Mouse (Mus musculus) spleen, adult 12 weeks (tissue): ENCODE data around the gene Fmo9.

Source experiments
- DNase-seq: peaks from one replicate; pipeline ENCODE4 v3.0.0; 2022; ENCODE audit warnings: low spot score

The Fmo9 gene

DNA sequence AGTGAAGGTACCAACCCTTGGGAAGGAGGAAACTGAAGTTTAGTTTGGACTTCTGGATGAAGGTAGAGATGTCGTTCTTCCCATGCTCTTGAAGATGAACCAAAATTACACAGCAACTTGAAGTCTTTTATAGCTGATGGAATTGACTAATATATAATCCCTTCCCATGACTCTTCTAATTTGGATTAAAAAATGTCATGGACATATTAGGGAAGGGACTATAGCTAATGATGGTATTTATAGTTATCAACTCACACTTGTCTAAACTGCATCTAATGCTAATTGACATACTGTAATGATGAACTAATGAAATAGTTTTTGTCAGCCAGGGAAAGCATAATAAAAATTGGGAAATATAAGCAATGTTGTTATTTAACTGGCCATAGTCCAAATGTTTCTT lies at the start of gene Fmo9:
Gene Fmo9 (minus strand): TSS at position 101 of the 400 bp plus-strand sequence.
- DNase-seq, result no peak

- no peak for DNase-seq
Measured at GRCm38 (mm10) chr1:166730886-166731285, 49.2 kb upstream of the Fmo9 start.

DNA sequence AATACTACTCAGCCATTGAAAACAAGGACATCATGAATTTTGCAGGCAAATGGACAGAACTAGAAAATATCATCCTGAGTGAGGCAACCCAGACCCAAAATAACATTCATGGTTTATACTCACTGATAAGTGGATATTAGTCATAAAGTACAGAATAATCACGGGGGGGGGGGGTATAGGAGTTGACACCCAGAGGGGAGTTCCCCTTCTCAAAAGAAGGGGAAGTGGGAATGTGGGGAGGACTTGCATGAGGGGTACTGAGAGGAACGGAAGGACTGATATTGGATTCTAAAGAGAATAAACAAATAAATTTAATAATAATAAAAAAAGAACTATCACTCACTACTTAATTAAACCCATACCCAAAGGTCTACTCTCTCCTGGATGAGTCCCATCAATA lies 48.6 kb upstream of the Fmo9 start:
- DNase-seq, result no peak

- no peak for DNase-seq
Measured at GRCm38 (mm10) chr1:166710861-166711260, 29.2 kb upstream of the Fmo9 start.

GRCm38 (mm10) chr1:166702270-166702912 lies 20.7 kb upstream of the Fmo9 start:
- no peak for DNase-seq

GRCm38 (mm10) chr1:166669264-166669663 lies 12.4 kb downstream of the Fmo9 start:
- DNase-seq, result no peak

DNA sequence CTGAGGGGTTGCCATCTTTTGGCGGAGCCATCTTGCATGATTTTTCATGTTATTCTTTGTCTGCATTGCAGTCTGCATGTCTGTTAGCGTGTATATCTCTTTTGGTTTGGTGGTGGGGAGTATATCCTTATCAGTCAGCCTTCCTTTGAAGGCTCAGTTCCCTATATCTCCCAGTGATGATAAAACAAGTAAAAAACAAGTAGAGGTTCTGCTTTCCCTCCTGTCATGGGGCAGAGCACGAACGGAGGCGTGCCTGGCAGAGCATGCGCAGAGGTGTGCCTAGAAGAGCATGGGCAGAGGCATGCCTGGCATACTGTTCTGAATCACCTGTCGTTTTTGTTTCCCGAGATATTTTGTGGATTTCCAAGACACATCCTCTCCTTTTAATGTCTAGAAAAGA lies 20.8 kb downstream of the Fmo9 start:
- DNase-seq, result no peak

DNA sequence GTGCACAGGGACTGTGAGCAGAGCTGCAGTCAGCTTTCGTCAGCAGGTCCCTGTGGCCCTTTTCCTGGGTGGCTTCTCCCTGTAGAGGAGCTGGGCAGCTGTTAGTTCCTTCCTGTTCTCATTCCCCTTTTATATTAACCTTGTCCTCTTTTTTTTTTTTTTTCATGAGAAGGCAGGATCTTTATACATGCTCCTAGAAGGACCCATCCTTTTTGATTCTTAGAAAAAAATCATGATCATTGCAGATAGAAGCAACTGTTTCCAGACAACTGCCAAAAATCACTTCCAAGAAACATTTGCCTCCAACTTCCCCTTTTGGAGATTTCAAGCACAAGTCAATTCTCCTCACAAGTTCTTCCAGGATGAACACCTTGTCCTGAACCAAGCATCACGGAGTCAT lies 34.1 kb downstream of the Fmo9 start, which contains the start of gene Gm4847:
Gene Gm4847 (minus strand): TSS at position 101 of the 400 bp plus-strand sequence.
- no peak for DNase-seq
